31 mouse cellular contexts compared by ENCODE assay signal in genomic region chr6:63921951-63922350, GRCm38 (mm10).
"Had no signal": no experiment of that assay in that cellular context is flagged by ENCODE, and none has a peak within 500 bp of the region (broad histone marks: within the 10 kb centered on the region; RNA-seq: fewer than 3 reads in every experiment).

No protein-coding gene starts in this region.

- H3K27me3 ChIP-seq: heart, embryonic 12.5 days; heart, embryonic 13.5 days; heart, embryonic 15.5 days; hindbrain, embryonic 12.5 days; hindbrain, embryonic 13.5 days; hindbrain, embryonic 15.5 days; intestine, embryonic 15.5 days; kidney, embryonic 15.5 days had no signal

- H3K4me3 ChIP-seq: heart, embryonic 10.5 days; heart, embryonic 12.5 days; heart, embryonic 13.5 days; heart, embryonic 15.5 days; hindbrain, embryonic 10.5 days; hindbrain, embryonic 12.5 days; hindbrain, embryonic 13.5 days; hindbrain, embryonic 15.5 days; intestine, embryonic 15.5 days; kidney, embryonic 15.5 days; layer of hippocampus, adult 2 months; left cerebral cortex, adult 2 months had no signal

- H3K4me1 ChIP-seq: heart, embryonic 10.5 days; heart, embryonic 12.5 days; heart, embryonic 13.5 days; heart, embryonic 15.5 days; hindbrain, embryonic 10.5 days; hindbrain, embryonic 12.5 days; hindbrain, embryonic 13.5 days; hindbrain, embryonic 15.5 days; intestine, embryonic 15.5 days; kidney, embryonic 15.5 days had no signal

- H3K27ac ChIP-seq: heart, embryonic 10.5 days; heart, embryonic 13.5 days; heart, embryonic 15.5 days; hindbrain, embryonic 10.5 days; hindbrain, embryonic 12.5 days; hindbrain, embryonic 13.5 days; hindbrain, embryonic 14.5 days; hindbrain, embryonic 15.5 days; hindbrain, postnatal 0 days; intestine, embryonic 15.5 days; kidney, embryonic 15.5 days; kidney, postnatal 0 days; layer of hippocampus, adult 2 months; left cerebral cortex, adult 2 months had no signal

- DNase-seq: heart, postnatal 10 days; heart, postnatal 14 days; heart, postnatal 36 days; heart, postnatal 4 days; kidney, adult 11 months; kidney, adult 18-20 months; kidney, adult 2 months; kidney, adult 8-10 months; kidney, adult 9 months; kidney, postnatal 10 days; kidney, postnatal 14 days; kidney, postnatal 25 days; kidney, postnatal 36 days; kidney, postnatal 4 days; layer of hippocampus, adult 9-11 months; layer of hippocampus, postnatal 36 days had no signal

- H3K36me3 ChIP-seq: heart, embryonic 10.5 days; heart, embryonic 12.5 days; heart, embryonic 13.5 days; heart, embryonic 15.5 days; hindbrain, embryonic 10.5 days; hindbrain, embryonic 12.5 days; hindbrain, embryonic 13.5 days; hindbrain, embryonic 15.5 days; intestine, embryonic 15.5 days; kidney, embryonic 15.5 days had no signal
